Mouse (Mus musculus) ovary, postnatal 14 days (tissue): Measurements from ENCODE around the gene Epb41.

ENCODE experiments used
- DNase-seq: peaks from one replicate; pipeline ENCODE4 v3.0.0; 2022; ENCODE audit warnings: low spot score

Gene Epb41

DNA sequence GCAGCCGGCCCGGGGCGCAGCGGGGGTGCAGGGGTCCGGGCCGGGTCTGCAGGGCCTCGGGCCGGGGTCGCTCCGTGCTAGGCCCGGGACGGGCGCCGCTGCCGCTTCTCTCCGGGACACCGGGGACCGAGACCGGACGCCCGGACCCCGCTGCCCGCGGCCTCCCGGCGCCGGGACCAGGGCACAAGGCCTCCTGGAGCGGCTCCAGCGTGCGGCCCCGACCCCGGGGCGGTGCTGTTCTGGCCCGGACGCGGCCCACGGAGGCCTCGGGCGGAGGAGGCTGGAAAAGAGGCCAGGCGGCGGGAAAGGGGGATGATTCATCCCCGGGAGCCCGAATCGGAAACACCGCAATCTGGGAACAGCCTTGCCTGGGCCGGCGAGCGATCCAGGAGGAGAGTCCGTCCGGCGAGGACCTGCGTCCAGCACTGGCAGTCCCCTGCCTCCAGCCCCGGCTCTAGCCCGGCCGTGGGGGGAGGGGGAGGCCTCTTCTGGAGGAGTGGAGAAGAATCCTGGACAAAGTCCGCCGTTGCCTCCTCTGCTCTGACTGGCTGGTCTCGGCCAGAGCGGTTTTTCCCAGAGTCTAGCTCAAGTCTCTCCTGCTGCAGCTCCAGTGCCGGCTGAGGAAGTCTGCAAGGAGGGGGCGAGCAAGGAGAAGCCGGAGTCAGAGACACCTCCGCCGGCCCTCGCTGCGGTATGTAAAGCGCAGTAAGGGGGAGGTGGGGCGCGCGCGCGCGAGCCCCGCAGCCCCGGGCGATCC, 154.3 kb downstream of the Epb41 start:
- peak; percentile 59 for DNase-seq

DNA sequence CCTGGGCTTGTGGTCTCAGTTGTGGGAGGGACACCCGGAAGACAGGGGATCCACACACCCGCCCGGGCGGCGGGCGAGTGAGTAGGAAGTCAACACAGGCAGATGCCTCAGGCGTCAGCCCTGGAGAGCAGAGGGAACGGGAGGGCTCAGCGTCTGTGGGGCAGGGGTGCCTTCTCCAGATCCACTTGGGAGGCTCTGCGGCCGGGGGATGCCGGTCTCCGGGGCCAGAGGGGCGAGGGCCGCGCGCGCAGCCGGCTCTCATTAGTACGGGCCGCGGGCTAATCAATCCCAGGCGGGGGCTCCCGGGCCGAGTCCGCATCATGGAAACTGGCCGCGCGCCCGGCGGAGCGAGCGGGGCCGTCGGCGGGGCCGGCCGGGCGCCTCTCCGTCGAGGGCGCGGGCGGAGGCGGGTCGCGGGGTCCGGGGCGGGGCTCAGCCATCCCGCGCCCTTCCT, 155.0 kb downstream of the Epb41 start:
- no peak for DNase-seq

GRCm38 (mm10) chr4:131919506-131920140, 155.5 kb downstream of the Epb41 start:
- no peak for DNase-seq

DNA sequence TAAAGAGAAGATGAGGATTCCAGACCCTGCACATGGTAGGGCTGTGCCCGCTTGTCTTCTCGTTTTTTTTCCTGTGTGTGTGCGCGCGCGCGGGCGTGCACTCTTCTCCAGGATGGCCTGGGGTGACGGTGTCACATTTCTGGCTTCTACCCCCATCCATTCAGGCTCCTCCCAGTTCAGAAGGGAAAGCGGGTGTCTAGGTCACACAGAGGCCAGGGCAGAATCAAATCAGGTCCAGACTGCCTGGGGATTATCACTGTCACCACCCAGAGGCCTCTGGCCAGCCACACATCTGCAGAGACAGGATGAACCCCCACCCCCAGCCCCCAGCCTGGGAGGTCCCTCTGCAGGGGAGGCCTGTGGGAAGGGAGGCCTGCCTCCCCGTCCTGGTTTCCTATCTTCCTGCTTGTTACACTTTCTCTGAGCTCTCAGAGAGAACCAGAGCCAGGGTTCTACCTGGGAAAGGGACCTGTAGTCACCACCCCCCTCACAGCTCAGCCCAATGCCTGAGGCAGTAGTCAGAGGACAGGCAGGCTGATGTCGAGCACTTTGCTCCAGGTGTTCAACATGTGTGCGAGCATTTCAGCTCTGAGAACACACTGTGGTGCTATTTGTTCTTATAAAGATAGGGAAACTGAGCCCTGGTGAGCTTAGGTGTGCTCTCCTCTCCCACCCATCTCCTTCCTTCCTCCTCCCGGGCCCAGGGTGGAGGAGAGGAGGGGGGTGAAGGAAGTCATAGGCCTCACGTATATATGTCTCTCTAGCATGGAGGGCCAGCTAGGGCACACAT, 156.2 kb downstream of the Epb41 start:
- no peak for DNase-seq

DNA sequence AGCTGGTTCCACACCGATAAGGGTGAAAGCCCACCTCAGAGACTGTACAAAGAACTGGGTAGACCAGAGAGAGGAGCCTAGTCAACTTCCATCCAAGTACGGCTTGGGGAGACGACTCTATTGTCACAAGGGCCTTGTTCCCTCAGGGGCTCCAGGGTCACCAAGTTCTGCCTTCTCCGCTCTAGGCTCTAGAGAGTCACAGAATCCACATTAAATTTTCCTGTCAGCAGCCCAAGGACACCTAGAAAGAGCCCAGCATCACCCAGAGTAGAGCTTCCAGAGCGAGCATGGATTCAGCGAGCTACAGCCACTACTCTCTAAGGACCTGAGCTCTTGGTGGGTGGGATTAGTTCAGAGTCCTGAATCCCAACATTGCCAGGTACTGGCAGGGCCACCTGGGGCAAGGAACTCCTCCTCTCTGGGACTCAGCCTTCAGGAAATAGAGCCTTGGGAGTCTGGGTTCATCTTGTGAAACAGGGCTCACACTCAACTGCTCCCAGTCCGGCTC, 157.0 kb downstream of the Epb41 start:
- no peak for DNase-seq

GRCm38 (mm10) chr4:131917010-131917555, 158.0 kb downstream of the Epb41 start:
- DNase-seq = no peak

GRCm38 (mm10) chr4:131916425-131916824, 158.7 kb downstream of the Epb41 start:
- peak; percentile 84 for DNase-seq

DNA sequence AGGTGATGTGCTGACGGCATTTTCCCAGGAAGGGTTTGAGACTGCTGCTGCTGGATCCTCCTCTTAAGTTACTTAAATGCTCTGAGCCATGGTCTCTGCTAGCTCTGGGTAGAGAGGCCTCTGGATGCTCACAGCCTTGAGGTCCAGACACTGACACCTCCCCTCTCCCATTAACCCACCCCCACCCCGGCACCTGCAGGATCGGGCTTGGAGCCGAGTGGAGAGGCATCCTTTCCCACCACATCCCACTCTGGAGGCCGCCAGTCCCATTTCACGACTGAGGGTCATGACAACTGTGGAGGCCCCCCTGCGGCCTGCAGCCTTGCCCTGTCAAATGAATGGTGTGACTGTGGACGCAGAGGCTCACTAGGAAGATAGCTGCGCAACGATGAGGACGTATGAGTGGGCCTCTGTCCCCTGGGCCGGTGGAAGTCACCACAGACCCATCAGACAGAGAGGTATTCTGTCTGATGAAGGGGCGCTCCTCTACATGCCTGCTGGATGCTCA, 159.2 kb downstream of the Epb41 start:
- no peak for DNase-seq

DNA sequence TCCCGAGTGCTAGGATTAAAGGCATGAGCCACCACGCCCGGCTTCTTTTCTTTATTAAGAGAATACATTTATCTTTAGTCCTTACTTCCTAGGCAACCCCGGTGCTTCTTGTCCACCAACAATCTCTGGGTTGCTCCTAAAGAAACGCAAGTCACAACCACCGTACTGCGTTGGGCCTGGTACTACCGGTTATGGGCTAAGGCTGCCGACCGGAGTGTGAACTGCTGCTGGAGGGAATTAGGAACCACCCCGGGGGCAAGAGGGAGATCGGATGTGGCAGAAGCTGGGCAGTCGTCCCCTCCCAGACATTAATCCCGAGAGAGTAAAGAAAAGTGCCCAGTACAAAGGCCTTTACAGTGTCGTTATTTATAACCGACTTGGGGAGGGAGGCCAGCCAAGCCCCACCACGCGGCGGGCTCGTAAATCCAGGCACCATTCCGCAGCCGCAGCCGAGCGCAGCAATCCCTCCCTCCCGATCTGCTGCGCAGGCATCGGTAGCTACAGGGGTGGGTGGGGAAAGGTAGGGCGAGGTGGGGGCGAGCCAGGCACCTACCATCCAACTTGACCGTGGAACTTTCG, 160.1 kb downstream of the Epb41 start:
- DNase-seq = no peak

DNA sequence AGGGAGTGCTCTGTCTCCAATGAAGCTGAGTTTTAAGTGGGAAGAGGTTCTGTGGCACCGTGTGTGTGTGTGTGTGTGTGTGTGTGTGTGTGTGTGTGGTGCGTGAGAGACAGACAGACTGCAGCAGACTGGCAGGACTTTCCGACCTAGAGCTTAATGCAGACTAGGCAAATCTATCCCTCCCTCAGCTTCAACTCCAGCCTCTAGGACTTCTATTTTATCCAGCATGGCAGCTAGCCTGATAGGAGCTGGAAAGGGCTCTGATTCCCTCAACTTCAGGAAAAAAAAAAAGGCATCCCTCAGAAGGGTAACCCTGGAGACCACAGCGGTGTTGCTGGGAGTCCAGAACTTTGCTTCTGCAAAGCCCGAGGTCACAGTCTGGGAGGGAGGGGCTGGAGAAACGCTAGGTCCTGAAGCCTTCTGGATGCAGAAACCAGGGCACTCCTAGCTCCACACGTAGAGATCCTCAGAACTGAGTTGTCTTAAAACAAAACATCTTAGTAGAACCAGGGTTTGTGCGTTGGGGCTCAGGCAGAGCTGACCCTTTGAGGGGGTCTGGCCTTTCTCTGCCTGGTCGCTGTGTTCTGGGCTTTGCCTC, 161.0 kb downstream of the Epb41 start:
- DNase-seq = no peak

- DNase-seq = no peak
Measured at GRCm38 (mm10) chr4:131913526-131913925, 161.6 kb downstream of the Epb41 start.

DNA sequence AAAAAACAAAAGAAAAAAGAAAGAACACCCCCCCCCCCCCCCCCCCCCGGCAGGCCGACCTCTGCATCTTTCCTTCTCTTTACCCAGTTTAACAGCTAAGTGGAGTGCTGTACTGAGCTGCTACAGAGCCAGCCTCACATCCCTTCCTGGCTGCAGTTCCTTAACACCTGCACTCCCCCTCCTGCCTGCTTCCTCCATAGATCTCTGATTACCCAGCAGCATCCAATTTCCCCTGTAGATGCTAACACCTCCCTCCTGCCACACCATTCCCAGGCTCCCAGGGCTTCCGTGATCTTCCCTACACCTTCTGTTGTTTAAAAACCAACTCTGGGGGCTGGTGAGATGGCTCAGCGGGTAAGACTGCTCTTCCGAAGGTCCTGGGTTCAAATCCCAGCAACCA, 163.6 kb downstream of the Epb41 start:
- no peak for DNase-seq

DNA sequence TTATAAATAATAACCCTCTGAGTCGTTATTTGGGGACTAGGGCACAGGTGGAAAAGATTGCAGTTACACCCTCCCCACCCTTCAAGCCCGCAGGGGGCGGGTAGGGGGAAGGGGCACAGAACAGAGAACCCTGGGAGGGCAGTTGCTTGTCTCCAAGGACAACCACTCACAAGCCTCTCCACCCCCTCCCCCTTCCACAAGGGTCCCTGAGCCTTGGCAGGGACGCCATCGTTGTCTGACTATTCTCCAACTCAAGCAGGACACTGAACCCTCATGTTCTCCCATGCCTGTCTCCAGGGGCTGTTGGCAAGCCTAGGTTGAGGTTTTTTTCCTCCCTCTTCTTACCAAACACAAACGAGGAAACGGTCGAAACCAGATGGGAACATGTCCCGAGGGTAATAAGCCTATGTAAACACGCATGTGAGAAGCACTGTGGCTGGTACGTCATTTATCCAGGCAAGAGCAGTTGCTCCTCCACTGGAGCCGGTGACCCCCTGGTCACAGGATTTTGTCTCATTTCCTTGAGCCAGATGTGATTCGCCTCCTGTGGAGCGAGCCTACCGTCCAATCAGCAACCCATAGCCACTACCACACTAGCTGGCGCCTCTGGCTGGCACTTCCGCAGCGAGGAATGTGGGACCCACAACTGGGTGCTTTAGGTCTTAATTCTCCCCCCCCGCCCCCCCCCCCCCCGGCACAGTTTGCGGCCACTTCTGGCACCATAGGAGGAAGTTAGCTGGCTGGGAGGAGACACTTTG, 164.7 kb downstream of the Epb41 start:
- no peak for DNase-seq

- no peak for DNase-seq
Measured at GRCm38 (mm10) chr4:131907912-131908311, 167.2 kb downstream of the Epb41 start.

DNA sequence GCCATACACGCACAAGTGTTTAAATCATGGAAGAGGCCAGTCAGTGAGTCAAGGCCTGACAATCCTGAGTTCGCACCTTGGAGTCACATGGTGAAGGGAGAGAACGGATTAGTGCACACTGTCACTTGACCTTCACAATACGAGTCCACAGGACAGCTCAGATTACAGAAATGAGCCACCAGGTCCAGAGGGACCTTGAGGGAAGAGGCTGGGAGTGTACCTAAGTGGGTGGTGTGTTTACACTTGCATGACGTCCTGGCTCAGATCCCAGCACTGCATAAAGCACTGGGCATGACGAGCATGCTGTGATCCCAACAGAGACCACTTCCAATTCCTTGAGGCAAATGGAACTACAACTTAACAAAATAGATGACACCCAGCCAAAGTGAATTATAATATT, 168.7 kb downstream of the Epb41 start:
- DNase-seq = no peak

DNA sequence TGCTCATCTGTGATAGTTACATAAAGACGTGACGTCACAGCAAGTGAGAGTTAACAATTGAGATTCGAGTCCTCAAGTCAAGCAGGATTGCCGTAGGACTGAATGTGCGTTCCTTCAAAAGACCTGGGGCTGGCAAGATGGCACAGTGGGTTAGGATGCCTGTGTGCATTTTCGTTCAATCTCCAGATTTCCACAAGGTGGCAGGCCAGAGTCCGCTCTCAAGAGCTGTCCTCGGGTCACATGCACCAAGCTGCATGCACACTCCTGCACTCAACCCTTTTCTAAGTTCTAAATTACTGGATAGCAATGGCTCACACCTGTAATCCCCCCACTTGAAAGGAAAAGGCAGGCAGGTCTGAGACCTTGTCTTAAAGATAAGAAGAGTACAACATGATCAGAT, 170.6 kb downstream of the Epb41 start:
- DNase-seq = no peak

- no peak for DNase-seq
Measured at GRCm38 (mm10) chr4:131901090-131901489, 174.0 kb downstream of the Epb41 start.

DNA sequence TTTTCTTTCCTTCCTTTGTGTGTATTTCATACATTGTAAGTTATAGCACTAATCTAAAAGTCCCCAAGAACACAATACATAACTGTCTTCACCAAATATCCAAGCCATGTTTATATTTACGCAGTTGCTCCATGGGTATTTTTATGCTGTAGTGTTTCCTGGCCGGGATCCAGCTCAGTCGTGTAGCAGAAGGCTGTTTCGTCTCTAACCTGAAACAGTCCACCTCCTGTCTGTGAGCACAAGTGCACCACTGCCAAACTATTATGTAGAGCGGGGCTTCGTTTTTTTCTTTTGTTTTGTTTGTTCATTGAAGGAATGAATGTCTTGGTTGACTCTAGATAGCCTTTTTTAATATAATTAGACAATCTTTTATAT, 176.0 kb downstream of the Epb41 start:
- no peak for DNase-seq

DNA sequence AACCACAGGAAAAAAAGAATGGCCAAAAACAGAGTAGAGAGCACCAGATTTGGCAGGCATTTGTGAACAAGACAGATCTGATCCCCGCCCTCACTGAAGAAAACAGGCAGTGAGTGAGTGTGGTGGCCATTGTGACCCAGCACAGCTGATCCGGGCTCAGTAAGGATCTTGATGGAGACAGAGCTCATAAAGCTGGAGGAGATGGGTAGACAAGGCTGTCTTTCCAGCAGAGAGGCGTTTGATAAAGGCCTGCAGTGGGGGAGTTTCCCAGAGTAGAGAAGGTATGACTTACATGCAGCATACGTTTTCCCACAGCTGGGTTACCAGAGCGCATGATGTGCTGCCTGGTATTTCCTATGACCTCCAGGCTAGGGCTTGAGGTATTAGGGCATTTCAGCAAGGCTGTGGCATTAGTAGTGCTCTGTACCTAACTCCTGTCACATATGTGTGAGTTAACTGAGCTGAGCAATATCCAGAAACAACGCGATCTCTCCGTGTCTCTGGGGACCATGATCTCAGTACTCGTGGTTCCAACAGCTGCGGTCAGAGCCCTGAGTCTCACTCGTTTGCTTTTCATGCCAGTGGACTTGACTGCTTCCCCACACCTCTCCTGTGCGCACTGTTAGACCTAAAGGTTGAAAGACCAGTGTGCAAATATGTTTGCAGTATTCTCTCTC, 176.5 kb downstream of the Epb41 start:
- no peak for DNase-seq

GRCm38 (mm10) chr4:131897787-131898186, 177.3 kb downstream of the Epb41 start:
- no peak for DNase-seq
